Mouse (Mus musculus): ENCODE data around the gene Gli1.

GRCm38 (mm10) chr10:127341360-127341690, 449 bp downstream of the Gli1 start:
- no peak for TF ChIP-seq EP300 (IDR thresholded peaks at IDR 0.05)
- no peak for TF ChIP-seq CTCF (IDR thresholded peaks at IDR 0.05)
